Mouse (Mus musculus) testis, adult 10 weeks (tissue): ENCODE data around the gene Abhd17a. TPM values are rescaled to one million over a fixed set of nuclear protein-coding genes. Genes with fewer than 3 reads are reported as not detected.

Experiments used
- polyA plus RNA-seq: library from polyadenylated mRNA; stranded (reverse); fragments of 350-450 nt; fragmentation: Illumina TruSeq; extraction: RNeasy Lipid Tissue Mini Kit (QIAGEN cat#74804); gene quantifications from one replicate; pipeline ENCODE4 v1.2.3, GENCODE M21; 2014; ENCODE audit warnings: low read depth, low replicate concordance

Abhd17a gene
- polyA plus RNA-seq, result not detected

DNA sequence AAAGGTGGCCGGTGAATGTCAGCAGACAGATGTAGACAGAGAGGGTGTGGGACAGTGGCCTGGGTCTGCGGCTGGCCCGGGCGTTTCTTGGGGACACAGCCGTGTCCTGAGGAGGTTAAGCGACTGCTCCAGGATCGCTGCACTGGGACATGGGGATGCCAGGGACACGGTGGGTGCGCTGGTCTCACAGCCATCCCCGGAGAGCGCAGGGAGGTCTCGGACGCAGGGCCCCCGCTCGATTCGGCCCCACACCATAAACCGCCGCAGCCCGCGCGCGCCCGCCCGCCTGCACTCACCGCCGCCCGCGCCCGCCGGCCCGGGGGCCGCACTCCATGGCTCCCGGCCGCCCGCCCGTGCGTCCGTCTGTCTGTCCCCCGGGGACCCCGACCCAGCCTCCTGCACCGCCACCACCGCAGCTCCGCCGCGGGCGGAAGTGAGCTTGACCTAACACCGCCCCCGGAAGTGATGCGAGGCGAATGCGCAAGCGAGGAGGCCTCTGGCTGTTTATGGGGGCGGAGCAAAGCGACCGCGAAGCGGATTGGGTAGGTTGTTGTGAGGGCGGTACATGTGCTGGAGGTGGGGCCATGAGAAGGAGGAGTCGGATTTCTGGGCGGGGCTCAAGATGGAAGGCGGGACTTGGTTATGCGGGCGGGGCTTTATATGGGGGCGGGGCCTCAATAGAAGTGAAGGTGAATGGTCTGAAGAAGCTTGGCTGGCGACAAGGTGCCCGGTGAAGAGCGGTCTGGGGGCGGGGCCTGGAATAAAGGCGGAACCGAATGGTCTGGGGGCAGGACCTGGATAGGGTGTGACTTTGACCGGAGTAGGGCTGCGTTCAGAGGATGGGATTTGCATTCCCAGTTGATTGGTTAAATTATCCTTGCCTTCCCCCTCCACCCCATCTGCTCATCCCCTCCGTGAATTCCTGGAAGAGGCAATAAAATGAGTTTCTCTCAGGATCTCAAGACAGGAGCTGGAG lies at the start of gene Abhd17a:
Gene Abhd17a (minus strand): TSS at position 463 of the 976 bp plus-strand sequence.

DNA sequence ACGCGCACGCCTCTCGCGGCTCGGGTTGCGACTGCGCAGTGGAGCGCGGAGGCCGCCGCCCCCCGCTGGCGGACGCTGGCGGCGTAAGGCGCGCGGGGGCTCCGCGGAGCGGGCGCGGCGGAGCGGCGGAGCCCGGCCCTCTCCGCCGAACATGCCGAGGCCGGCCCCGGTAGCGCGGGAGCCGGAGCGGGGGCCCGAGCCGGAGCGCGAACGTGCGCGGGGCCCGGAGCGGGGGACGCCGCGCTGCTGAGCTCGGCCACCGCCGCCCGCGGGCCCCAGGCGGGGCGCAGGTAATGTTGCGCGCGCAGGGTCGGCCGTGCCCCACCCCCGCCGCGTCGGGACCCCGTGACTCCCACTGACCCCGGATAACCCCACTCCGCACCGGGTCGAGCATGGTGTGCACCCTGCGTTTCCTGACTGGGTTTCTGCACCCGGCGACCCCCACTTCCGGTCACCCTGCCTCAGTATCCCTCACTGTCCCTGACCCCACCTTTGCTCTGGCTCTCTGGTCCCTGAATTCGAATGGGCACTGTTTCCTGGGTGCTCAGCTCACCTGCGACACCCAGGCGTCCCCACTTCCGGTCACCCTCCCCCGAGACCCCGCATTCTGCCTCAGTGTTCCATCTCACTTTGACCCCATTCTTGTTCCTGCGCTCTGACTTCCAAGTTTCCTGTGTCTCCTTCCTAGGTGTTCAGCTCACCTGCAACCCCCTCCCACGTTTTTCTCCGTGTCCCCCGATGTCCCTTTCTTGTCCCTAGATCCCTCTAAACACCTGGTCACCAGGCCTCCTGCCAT lies 32.7 kb upstream of the Abhd17a start, which contains the start of gene Csnk1g2:
Gene Csnk1g2 (plus strand): TSS at position 178 of the 796 bp plus-strand sequence.

DNA sequence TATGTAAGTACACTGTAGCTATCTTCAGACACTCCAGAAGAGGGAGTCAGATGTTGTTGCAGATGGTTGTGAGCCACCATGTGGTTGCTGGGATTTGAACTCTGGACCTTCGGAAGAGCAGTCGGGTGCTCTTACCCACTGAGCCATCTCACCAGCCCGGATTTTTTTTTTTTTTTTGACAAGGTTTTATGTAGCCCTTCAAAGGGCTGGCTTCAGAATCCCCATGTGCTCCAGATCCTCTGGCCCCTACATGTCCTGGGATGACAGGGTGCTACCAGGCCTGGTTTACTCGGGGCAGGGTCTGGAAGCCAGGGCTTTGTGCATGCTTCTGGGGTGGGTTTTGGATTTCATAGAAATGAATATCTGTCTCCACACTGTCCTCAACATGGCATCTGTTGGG lies 15.6 kb upstream of the Abhd17a start, which contains the start of gene Gm49322:
Gene Gm49322 (plus strand): TSS at position 301 of the 400 bp plus-strand sequence.

DNA sequence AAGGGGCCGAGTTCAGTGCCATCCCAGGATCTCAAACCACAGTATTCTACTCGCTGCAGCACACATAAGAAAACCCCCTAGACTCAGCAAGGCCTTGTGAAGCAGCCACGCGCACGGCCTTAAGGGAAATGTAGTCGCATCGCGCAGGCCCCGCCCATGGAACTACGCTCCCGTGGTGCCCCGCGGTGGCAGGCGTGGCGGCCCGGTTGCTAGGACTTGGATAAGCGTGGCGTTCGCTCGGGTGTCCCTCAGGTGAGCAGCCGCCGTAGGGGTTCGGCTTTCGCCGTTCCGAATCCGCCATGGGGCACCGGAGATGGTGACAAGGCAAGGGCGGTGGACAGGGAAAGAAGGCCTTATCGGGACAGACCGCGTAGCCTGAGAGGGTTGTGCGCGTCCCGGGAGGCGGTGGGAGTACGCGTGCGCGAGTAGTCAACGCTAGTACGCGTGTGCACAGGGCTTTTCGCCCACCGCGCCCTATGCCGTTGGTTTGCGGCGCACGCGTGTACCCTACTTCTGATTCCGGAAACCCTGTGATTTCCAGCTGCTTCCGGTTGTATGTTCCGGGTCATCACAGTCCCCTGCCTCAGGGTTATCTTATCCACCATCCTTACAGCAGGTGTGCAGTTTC lies 12.7 kb upstream of the Abhd17a start, which contains the start of the genes Scamp4 and Adat3:
Gene Scamp4 (plus strand): TSS at position 175 of the 628 bp plus-strand sequence.
Gene Adat3 (plus strand): TSS at position 183 of the 628 bp plus-strand sequence.

DNA sequence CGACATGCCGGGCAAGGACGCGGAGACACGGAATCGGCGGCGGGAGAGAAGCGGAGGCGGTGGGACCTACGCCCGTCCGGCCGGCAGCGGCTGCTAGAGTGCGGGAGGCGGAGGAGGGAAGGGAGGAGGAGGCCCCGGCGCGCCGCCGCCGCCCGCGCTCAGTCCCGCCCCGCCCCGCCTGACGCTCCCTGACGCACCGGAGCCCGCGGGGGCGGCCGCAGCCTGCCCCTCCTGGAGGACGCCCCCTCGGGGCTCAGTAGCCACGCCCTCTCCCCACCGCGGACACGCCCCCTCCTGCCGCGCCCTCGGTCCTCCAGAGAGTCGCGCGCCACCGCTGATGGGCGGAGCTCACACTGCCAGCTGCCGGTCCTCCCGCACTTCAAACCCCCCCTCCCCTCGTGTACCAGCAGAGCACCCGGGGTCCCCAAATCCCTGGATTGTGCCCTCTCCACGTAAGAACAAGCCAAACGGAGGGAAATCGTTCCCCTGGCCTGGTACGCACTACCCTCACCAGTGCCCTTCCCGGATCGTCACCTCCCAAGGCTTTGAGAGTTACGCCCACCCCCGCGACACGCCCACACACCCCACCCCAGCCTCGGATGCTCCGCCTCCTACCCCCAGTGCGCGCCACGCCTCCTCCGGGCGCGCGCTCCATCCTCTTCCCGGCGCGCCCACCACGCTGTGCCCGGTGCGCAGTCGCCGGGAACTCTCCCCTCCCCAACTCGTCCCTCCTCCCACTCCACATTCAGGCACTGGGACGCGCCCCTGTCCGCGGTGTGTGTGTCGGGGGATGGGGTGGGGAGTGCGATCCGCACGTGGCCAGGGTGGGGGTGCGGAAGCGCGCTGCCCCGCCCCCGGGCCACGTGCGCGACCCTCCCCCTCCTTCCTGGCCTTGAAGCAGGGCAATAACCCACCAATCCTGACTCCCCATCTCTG lies 12.7 kb downstream of the Abhd17a start, which contains the start of gene Klf16:
Gene Klf16 (minus strand): TSS at position 127 of the 936 bp plus-strand sequence.

DNA sequence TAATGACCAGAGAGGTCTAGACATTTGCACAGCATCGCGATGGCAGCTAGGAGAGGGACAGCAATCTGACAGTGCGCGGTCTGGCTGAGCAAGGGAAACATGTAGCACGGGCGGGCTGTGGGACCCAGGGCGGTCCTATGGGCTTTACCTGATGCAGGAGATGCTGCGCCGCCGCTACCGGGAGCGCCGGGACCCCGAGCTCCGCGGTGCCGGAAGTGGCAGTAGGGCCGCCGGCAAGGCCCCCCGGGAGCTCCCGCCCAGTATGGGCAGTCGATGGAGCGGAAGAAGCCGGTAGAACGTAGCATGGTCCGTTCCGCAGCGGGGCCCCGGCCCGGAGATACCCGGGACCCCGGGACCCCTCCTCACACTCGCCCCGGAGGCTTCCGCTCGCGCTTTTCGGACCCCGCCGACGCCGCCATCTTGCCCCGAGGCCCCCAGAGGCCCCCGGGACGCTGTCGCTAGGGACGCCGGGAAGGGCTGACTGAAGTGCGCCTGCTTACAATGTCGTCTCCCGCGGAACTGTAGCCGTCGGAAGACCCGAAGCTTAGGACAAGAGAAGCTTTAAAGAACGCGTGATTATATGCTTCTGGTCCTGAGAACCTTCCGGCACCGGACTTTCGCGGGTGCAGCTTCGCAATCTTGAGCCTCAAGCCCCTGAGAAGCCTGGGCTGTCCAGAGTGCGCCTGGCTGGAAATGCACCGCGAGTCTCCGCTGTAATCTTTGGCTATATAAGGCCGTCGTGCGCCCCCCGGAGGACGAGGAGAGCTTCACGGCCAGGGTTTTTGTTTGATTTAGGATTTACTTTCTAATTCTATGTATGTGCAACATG lies 28.8 kb downstream of the Abhd17a start, which contains the start of gene Rexo1:
Gene Rexo1 (minus strand): TSS at position 445 of the 829 bp plus-strand sequence.

DNA sequence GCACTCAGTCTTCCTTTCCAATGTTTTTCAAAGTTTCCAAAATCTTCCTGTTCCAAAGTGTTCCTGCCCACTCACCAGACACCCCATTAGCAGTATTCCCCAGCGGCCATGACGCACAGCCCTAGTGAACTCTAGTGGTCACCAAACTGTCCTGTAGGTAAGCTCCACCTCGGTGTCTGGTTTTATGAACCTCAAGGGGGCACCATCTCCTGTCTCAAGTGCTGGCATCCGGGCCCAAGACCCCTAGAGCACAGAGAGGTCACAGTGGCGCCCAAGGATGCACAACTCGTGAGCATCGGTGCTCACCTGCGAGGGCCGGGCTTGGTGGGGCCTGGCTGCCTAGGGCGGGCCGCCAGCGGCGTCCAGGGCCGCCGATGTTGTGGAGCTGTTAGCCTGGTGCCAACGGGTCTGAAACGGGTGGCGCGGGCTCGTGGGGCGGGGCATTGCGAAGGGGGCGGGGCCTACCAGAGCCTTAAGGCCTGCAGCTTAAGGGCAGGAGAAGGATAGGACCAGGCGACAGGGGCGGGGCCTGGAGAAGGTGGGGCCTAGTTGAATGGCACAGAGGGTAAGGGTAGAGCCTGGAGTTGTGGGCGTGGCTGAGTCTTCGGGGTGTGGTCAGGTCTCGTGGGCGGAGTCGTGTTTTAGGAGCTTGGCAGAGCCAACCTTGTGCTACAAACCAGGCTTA lies 51.3 kb downstream of the Abhd17a start, which contains the start of gene Atp8b3:
Gene Atp8b3 (minus strand): TSS at position 415 of the 685 bp plus-strand sequence.

Other genes with a start within 250 kb of the Abhd17a start
- 0.31 TPM for gene Adamtsl5, start 241.9 kb downstream of the Abhd17a start, polyA plus RNA-seq
- gene Plk5, start 233.9 kb downstream of the Abhd17a start, polyA plus RNA-seq, result not detected
- gene Mex3d, start 202.7 kb downstream of the Abhd17a start, polyA plus RNA-seq, result 15.6 TPM
- gene Mbd3, start 190.8 kb downstream of the Abhd17a start, polyA plus RNA-seq, result 0.49 TPM
- not detected for gene Uqcr11, start 183.5 kb downstream of the Abhd17a start, polyA plus RNA-seq
- gene Tcf3, start 156.7 kb downstream of the Abhd17a start, polyA plus RNA-seq, result 1.1 TPM
- not detected for gene Onecut3, start 95.5 kb downstream of the Abhd17a start, polyA plus RNA-seq
- gene Atp8b3, start 51.2 kb downstream of the Abhd17a start, polyA plus RNA-seq, result 218 TPM
- gene Rexo1, start 28.8 kb downstream of the Abhd17a start, polyA plus RNA-seq, result 1.9 TPM
- 1.7 TPM for gene Klf16, start 13.0 kb downstream of the Abhd17a start, polyA plus RNA-seq
- 0.88 TPM for gene Scamp4, start 12.5 kb upstream of the Abhd17a start, polyA plus RNA-seq
- gene Adat3, start 12.5 kb upstream of the Abhd17a start, polyA plus RNA-seq, result not detected
- not detected for gene Gm49322, start 15.7 kb upstream of the Abhd17a start, polyA plus RNA-seq
- gene Csnk1g2, start 32.5 kb upstream of the Abhd17a start, polyA plus RNA-seq, result 6.7 TPM
- 0.13 TPM for gene Btbd2, start 66.7 kb upstream of the Abhd17a start, polyA plus RNA-seq
- 1.7 TPM for gene Mknk2, start 87.8 kb upstream of the Abhd17a start, polyA plus RNA-seq
- 2.6 TPM for gene Mob3a, start 111.6 kb upstream of the Abhd17a start, polyA plus RNA-seq
- gene Izumo4, start 111.8 kb upstream of the Abhd17a start, polyA plus RNA-seq, result 20.6 TPM
- 18.3 TPM for gene Ap3d1, start 151.9 kb upstream of the Abhd17a start, polyA plus RNA-seq
- 7.6 TPM for gene Dot1l, start 164.9 kb upstream of the Abhd17a start, polyA plus RNA-seq
- gene Sf3a2, start 207.9 kb upstream of the Abhd17a start, polyA plus RNA-seq, result 5.3 TPM
- gene Plekhj1, start 208.3 kb upstream of the Abhd17a start, polyA plus RNA-seq, result 3.8 TPM
- gene Amh, start 214.9 kb upstream of the Abhd17a start, polyA plus RNA-seq, result not detected
- gene Jsrp1, start 223.2 kb upstream of the Abhd17a start, polyA plus RNA-seq, result not detected
- 30.7 TPM for gene Oaz1, start 236.3 kb upstream of the Abhd17a start, polyA plus RNA-seq